Mouse (Mus musculus) megakaryocyte, embryonic 14.5 days (primary cell): ENCODE data around the gene Fam89a.

Source experiments
- FLI1 ChIP-seq: IDR thresholded peaks from 2 replicates; pipeline ENCODE4 v1.6.1; 2012; ENCODE audit warnings: low read length, inconsistent platforms, mixed read lengths
- GATA1 ChIP-seq: IDR thresholded peaks from 3 replicates; pipeline ENCODE4 v1.6.1; 2012; ENCODE audit warnings: mixed read lengths, low read length, inconsistent platforms, borderline replicate concordance

- TF ChIP-seq FLI1 (no peak), GATA1 (no peak)
Measured at GRCm38 (mm10) chr8:124701023-124701422, 50.6 kb downstream of the Fam89a start.
